Mouse (Mus musculus): ENCODE measurements at regions not wholly inside any gene's neighbourhood (a gene's known extent, or its start where the extent isn't known, plus 50 kb on each side); places are given as distances from the start of the nearest gene placed in this dataset.
A peak's percentile ranks its signal among the peaks of the same experiment; 100 is the strongest.

DNA sequence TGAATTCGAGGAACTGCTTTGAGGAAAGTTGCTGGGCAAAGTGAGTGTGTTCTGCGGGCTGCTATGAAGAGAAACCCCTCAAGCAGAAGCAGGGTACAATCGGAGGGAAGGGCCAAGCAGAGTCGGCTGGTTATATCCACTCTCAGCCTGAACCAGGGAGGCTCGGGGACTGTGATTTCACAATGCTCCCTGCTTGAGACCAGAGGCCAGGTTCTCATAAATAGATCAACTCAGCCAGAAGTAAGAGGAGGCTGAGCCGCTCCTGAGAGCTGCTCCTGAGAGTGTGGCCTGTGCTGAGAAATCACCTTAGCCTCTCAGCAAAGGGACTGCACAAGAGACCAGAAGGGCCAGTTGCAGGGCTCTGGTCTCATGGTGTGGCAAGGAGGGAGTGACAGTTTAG, 149.6 kb downstream of the Tfap2c start:
- DNase-seq (ENCODE audit: low spot score in 2 of 2), result no peak

DNA sequence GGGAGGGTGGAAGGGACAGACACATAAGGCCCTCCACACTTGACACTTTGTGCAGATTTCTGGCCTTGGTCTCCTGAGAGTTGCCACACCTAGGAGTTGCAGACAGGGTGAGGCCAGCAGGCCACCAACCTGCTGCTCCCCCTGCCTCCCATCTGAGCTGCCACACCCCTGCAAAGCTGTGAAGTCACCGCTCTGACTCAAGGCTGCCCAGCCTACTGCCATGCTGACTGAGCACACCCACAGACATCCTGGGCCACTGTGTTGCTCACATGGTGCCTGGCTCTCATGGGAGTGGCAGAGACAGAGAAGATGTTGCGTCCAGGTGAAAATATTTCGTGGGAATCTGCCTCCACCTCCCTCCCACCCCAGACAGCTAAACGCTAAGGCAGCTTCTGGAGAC, 150.3 kb downstream of the Tfap2c start:
- no peak for DNase-seq (ENCODE audit: low spot score in 2 of 2)

DNA sequence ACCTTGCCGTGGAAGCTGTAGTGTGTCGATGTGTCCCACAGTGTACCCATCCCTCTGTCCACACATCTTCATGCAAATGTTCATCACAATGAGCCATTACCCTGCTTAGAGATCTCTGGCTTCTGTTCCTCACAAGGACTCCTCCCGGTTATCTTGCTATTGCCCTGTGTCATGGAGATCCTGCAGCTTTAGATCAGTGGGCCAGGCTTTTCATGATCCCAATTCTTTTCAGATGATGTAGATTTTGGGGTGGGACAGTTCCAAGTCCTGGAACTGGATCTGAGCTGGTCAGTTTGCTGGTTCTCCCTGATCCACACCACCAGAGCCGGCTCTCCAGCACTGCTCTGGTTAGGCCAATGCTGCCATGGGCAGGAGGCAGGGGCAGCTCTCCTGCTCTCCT, 161.2 kb downstream of the Tfap2c start:
- no peak for DNase-seq (ENCODE audit: low spot score in 2 of 2)

DNA sequence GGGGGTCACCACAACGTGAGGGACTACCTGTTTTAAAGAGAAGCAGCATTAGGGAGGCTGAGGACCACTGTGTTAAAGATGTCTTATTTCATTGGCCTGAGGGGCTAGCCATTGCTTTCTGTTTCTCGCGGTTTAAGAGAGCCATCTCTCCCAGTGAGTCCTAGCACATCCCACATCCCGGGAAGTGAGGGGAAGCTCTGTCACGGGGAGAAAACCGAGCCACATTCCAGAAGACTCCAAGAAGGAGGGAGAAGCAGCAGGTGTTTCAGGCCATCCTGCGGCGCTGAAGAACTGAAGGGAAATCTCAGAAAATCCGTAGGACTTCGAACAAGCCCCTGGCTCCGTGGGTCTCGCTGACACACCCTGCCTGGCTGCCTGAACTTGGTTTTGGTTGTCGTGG, 177.3 kb downstream of the Tfap2c start:
- DNase-seq (ENCODE audit: low spot score in 2 of 2), result no peak

DNA sequence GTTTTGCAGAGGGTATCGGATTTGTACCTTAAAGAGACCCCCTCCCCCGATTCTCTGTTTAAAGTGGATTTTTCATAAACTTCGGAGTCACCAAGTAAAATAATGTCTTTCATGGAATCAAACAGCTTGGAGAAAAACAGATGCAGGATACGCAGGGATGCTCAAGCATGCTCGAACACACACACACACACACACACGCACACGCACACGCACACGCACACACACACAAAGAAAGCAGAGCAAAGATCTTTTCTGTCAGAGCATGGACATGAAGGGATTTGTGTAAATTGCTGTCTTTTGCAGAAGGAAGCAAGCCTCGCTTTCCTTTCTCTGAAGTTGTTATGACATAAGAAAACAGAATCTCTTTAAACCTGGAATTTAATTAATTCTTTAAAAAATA, 178.2 kb downstream of the Tfap2c start:
- DNase-seq (ENCODE audit: low spot score in 2 of 2), result no peak

DNA sequence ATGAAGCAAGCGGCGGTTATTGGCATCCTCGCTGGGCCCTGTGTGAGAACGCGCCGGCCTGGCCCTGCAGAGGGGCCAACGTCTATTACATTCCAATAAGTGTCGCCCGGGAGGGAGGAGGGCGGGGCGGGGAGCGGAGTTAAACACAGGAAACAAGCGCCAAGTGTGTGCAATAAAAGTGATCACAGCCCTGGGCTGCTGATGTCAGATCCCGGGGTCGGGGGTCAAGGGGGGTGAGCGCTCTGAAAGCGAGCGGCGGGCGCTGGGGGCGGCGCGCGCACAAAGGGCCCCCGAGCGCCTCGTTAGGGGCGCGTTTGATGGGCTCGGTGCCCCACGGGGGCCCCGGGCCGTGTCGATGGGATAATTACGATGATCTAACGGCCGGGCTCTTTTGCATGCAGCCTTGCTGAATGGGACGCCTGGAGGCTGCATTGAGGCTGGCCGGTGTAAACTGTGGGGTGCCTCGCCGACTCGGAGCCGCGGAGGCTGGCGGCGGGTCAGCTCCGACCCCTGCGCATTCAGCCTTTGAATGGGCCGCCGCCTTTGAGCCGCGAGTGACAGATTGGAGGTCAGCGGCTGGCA, 178.9 kb downstream of the Tfap2c start:
- peak in 1 of 2 experiments; percentile 3 for DNase-seq (ENCODE audit: low spot score in 2 of 2)

DNA sequence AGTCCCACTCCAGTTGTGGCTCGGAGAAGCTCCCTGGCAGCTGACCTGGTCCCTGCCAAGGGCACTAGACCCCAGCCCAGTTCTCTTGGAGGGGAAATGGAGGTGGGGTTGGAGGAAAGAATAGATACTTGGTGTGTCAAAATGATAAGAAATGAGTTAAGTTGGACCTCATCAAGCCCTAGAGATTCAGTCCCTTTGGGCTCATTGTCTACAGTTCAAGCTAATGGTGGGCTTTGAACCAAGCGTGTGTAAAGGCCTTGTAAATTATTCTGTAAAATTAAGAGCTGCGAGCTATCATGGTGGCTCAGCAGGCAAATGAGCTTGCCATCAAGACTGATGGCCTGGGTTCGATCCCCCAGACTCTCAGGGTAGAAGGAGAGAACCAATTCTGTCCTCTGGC, 179.8 kb downstream of the Tfap2c start:
- DNase-seq (ENCODE audit: low spot score in 2 of 2), result no peak

DNA sequence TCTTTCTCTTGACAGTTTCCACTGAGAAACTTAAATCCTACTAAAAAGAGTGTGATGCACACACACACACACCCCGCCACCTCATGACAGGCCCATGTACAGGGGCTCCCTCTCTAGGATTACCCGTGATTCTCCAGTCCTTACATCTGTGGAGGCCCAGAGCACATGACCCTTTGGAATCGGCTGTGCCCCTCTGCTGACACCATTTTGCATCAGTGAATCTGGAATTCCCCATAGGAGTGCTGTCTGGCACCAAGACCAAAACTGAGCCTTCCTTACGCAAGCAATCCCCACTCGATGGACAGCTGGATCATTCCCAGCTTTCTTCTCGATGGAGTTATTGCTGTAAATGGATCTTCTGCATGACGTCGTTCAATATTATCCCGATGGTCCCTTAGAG, 180.3 kb downstream of the Tfap2c start:
- DNase-seq (ENCODE audit: low spot score in 2 of 2), result no peak

DNA sequence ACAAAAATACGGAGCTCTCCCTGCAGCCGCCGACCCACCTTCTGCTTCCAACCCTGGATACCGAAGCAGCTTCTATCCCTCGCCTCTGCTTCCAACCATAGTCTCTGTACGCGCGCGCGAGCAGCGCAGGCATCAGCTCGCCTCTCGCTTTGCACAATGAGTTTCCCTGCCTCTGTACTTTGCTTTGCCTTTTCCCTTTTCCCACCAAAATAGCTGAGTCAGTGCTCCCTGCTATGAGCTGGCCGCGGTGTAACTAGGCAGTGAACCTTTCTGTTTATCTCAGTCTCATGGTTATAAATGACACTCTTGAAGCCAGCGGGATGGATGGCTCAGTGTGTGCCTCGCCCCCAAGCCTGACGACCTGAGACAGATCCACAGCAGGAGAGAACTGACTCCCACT, 182.0 kb downstream of the Tfap2c start:
- no peak for DNase-seq (ENCODE audit: low spot score in 2 of 2)

DNA sequence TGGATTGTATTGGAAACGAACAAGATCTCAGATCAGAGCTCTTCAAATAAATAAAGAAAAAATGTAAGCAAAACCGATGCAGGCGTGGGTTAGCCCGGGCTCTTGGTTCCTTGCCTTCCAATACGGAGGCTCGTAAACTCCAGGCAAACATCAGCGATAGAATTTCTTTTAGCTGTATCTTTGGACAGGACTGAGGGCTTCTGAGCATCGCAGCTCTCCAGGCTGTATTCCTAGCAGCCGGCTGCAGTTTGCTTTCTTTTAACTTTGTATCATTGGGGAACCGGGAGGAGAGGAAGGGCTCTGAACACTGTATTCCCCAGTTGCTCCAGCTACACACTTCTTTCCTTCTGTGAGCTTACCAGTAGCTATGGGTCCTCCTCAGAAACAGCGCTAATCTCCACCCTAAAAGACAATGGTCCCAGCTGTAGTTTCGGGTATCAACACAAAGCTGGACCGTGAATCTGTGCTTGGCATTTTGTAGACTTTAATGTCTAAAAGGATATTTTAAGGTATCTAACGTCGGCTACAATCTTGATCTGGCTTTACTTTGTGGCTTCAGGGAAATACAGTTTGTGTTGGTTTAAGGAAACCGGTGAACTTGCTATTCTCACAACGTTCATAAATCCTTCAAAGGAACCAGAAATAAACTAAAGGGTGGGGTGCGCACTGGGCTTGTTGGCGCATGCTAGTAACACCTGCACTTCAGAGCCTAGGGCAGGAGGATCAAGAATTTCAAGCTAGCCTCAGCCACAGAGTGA, 183.2 kb downstream of the Tfap2c start:
- DNase-seq (ENCODE audit: low spot score in 2 of 2), result no peak

DNA sequence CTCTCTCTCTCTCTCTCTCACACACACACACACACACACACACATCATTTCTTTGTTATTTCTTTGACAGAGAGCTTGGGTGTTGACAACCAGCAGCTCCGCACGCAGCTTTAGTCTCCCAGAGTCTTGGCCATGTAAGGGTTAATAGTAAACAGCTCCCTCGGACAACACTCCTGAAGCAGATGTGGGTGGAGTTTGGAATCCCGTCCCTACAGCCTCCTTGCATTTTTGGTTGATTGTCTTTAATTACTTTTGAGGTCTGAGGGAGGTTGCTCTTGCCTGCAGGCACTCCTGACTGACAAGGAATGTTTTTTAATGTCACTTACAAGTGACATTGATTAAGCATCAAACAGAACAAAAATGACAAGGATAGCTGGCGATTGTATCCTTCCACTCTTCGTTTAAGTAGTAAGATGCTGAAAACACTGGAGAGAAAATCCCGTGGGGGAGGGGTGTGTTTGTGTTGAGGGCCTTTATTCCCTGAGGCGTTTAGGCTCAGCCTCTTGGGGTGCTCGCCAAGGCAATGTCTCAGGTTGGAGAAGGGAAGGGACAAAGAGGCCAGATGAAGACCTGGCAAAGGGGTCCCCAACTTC, 184.1 kb downstream of the Tfap2c start:
- no peak for DNase-seq (ENCODE audit: low spot score in 2 of 2)

DNA sequence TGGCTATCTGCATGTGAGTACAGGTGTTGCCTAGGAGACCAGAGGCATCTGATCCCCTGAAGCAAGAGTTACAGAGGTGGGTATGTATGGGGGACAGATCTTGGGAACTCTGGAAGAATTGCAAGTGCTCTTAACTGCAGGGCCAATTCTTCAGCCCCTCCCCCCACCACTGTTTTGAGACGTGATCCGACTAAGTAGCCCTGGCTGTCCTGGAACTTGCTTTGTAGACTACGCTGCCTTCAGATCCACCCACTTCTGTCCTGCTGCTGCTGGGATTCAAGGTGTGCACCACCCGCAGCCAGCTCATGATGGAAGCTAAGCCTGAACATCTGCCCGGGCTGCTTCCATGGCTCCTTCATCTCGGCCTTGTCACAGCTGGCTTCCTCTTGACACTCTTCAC, 186.2 kb downstream of the Tfap2c start:
- no peak for DNase-seq (ENCODE audit: low spot score in 2 of 2)

DNA sequence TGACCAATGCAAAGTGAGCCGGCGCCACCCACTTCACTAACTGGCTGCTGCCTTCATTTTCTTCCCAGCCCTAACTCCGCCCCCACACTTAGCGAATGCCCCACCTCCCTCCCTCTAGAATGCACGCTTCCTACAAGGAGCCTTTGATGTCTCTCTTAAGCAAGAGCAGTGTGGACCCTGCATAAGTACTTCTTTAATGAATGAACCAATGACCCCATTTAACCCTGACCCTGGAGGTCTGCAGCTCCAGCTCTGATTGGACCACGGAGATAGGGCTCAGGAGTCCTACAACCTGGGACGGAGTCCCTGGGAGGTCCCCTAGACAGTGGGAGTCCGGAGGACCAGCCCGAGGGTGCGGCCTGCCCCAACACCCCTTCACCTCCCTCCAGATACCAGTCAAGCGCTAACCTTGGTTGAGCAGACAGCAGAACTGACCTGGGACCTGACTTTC, 189.7 kb downstream of the Tfap2c start:
- no peak for DNase-seq (ENCODE audit: low spot score in 2 of 2)

DNA sequence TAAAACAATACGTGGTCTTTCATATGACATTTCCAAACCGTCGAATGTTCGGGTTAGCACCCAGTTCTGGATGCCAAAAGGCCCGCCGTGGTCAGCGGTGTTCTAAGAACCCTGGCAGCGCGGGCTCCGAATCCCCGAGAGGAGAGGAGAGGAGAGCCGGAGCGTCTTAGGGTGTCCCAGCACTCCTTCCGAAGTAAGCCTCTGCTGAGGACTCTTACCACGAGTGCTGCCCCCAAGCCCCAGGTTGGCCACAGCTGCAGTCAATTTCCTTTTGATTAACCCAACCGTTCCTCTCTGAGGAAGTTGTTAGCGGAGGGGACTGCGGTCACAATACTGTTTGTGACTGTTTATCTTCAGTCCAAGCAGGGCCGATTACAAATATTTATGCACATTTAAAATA, 190.1 kb downstream of the Tfap2c start:
- DNase-seq (ENCODE audit: low spot score in 2 of 2), result no peak

DNA sequence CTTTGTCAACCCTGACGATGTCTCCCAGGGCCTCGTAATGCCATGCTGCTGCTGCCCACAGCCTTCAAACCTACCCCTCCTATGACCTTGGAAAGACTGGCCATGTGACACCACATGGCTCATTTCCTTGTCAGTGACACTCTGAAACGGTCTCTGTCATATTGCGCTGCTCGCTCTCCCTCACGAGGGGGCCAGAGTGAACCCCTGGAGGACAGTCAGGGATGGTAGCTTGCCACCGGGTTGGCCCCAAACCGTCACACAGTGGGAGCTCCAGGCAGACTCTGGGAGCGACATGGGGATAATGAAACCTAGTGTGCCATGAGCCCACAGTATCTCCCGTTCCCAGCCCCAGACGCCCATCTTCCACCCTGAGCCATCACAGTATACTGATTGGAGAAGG, 188.8 kb downstream of the Bmp7 start:
- no peak for DNase-seq (ENCODE audit: low spot score in 2 of 2)

DNA sequence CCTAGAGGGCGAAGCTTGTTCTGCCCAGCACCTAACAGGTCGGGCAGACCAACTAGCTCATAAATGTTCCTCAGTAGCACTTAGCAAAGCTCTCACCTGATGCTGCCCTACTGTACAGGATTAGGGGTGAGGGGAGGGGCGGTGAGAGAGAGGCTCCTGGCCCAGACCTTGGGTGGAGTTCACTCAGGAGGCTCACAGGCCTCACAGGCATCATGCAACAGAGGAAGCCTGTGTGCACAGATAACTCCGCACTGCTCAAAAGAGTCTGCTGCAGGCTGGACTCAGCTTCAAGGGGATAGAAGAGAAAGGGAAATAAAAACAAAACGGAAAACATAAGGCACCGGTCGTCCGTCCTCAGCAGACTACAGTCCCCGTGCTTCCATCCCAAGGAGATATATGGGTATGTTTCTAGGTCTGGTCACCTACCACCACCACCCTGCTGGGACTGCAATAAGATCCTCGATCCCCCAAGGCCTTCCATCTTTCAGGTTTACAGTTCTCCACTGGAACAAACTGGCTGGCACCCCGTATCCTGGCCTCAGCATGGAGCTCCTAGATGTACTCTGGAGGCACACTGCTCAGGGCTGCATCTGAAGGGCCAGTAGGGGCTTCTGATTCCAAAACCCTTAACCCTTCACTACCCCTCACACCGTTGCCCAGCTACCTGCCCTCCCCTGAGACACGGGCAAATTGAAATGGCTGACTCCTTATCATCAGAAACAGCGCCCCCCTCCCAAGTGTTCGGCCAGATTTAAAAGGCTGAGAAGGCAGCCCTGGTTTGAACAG, 184.2 kb downstream of the Bmp7 start:
- no peak for DNase-seq (ENCODE audit: low spot score in 2 of 2)

DNA sequence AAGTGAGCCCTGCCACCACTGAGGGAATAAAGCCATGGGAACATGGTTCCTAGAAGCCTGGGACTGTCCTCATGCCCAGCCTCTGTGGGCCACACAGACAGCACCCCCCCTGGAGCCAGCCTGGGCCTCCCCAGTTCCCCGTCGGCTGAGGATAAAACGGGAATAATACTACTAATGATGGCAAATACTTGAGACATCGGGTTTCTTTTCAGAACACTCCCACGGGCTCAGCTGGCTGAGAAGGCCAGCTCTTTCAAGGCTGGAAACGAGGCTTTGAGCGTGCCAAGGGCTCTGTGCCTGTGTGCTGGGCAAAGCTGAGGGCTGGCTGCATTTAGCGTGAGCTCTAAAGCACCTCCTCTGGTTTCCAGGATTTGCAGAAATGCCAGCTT, 183.7 kb downstream of the Bmp7 start:
- DNase-seq (ENCODE audit: low spot score in 2 of 2), result no peak

DNA sequence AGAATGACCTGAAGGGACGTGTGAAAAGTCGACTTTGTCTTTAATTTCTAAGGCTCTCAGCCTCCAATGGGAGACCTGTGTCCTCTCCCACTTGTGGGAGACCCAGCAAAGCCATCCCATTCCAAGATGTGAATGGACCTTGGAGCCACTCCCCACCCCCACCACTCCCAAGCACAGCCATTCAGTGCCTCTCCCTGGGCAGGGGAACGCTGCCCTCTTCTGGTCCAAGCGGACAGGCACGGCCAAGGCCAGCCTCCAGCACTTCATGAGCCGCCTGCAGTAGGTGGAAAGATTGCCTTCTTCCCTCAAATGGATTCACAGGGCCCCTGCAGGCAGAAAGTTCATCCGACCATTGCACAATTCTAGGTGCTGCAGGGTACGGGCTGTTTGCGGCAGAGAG, 181.6 kb downstream of the Bmp7 start:
- DNase-seq (ENCODE audit: low spot score in 2 of 2), result no peak

DNA sequence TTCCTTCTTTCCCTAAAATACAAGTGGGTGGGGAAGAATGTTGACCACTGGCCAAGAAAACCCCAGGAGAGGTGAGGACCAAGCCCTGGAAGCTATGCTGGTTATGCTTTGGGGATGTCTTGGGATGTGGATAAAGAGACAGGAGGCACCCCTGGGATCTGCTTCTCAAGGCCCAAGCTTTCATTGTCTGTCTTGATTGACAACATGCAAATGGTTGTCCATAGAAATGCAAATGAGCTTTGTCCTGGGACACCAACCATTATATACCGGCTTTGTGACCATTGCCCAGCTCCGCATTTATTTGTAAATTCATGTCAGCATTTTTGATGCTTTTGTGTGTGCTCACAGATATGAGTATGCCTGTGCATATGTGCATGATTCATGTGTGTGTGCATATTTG, 174.9 kb downstream of the Bmp7 start:
- DNase-seq (ENCODE audit: low spot score in 2 of 2), result no peak

DNA sequence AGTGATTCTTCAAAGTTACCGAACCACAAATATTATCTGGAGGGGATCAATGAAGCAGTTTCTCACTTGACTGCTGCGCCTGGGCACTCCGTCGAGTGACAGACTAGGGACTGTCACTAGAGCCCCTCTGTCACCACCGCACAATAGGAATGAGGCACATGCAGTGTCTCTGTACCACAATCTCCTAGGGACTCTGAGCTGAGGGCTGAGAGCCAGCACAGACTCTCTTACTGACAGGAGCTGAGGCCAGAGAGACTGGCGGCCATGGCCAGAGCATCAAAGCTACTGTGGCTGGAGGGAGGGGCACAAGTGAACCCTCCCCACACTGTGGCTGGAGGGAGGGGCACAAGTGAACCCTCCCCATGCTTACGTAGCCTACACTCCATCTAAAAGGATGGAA, 173.7 kb downstream of the Bmp7 start:
- no peak for DNase-seq (ENCODE audit: low spot score in 2 of 2)

DNA sequence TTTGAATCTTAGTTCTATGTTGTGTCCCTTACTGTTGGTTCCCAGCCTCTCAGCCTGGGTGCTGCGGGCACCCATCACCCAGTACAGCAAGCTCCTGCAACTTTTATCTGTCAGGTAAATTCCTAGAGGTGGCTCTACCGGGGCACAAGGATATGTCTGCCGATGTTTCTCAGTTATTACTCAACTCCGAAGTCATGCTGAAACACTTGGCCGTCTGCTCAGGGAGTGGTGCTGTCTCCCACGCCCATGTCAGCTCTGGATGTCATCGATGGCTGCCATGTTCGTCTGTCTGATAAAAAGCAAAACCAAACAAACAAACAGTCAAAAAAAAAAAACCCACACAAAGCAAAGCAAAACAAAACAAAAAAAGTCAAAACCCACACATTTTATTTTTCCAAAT, 171.4 kb downstream of the Bmp7 start:
- no peak for DNase-seq (ENCODE audit: low spot score in 2 of 2)

DNA sequence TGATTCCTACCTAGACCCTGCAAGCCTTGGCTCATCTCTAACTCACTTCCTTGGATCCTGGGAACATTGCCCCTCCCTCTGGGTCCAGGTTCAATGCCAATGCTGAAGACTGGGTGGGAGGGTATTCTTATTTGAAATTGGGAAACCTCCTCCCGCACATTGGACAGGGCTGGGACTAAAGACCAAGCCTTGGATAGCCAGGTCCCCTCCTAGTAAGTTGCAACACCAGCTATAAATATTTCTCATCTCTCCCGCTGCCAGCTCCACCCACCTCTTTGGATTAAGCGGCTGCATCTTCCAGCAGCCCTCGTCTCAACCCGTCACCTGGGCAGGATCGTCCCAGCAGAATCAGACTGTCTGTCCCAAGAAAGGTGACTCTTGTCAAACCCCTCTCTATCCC, 170.1 kb downstream of the Bmp7 start:
- no peak for DNase-seq (ENCODE audit: low spot score in 2 of 2)

DNA sequence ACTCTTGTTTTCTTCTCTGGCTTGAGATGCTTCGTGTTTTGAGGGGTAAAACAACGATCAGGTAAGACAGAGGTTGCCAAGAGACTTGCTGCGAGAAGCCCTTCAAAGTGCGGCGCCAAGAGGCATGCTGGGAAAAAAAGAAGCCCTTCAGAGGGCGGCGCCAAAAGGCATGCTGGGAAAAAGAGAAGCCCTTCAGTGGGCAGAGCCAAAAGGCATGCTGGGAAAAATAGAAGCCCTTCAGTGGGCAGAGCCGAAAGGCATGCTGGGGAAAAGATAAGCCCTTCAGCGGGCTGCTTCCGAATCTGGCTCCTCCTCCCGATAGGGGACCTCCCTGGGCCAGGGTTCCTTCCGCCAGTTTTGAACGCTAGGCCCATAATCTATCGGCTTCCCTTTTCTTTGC, 169.5 kb downstream of the Bmp7 start:
- DNase-seq (ENCODE audit: low spot score in 2 of 2), result no peak

Measured in heart, adult 9 months (tissue).